Mouse (Mus musculus): Measurements from ENCODE around the gene 1190002N15Rik.

Gene 1190002N15Rik

GRCm38 (mm10) chr9:94537970-94538822 is at the start of gene 1190002N15Rik:
Gene 1190002N15Rik (minus strand): TSS chr9:94538081.
- DNase-seq = peak; percentile 95

- DNase-seq = no peak
Observed at GRCm38 (mm10) chr9:94582309-94582708, 44.4 kb upstream of the 1190002N15Rik start.

GRCm38 (mm10) chr9:94581661-94582060 is 43.8 kb upstream of the 1190002N15Rik start:
- no peak for DNase-seq

- peak; percentile 24 for DNase-seq
Observed at GRCm38 (mm10) chr9:94580071-94580737, 42.3 kb upstream of the 1190002N15Rik start.

GRCm38 (mm10) chr9:94571802-94572201 is 33.9 kb upstream of the 1190002N15Rik start:
- DNase-seq = no peak

GRCm38 (mm10) chr9:94568386-94568785 is 30.5 kb upstream of the 1190002N15Rik start:
- no peak for DNase-seq

- DNase-seq = no peak
Observed at GRCm38 (mm10) chr9:94567722-94568314, 29.9 kb upstream of the 1190002N15Rik start.

GRCm38 (mm10) chr9:94556776-94557514 is 19.1 kb upstream of the 1190002N15Rik start:
- DNase-seq = no peak

- DNase-seq = no peak
Observed at GRCm38 (mm10) chr9:94556249-94556648, 18.4 kb upstream of the 1190002N15Rik start.

GRCm38 (mm10) chr9:94550493-94551095 is 12.7 kb upstream of the 1190002N15Rik start:
- DNase-seq = no peak

GRCm38 (mm10) chr9:94543881-94544280 is 6.0 kb upstream of the 1190002N15Rik start:
- DNase-seq = no peak

- DNase-seq = no peak
Observed at GRCm38 (mm10) chr9:94540343-94541095, 2.6 kb upstream of the 1190002N15Rik start.

GRCm38 (mm10) chr9:94539346-94539865 is 1.5 kb upstream of the 1190002N15Rik start:
- DNase-seq = no peak

- no peak for DNase-seq
Observed at GRCm38 (mm10) chr9:94538823-94539143, 902 bp upstream of the 1190002N15Rik start.

GRCm38 (mm10) chr9:94537051-94537917 is 597 bp downstream of the 1190002N15Rik start:
- peak; percentile 73 for DNase-seq

- DNase-seq = no peak
Observed at GRCm38 (mm10) chr9:94536261-94536905, 1.5 kb downstream of the 1190002N15Rik start.

- DNase-seq = no peak
Observed at GRCm38 (mm10) chr9:94534795-94535194, 3.1 kb downstream of the 1190002N15Rik start.

GRCm38 (mm10) chr9:94534226-94534625 is 3.7 kb downstream of the 1190002N15Rik start:
- DNase-seq = no peak

- no peak for DNase-seq
Observed at GRCm38 (mm10) chr9:94533641-94534040, 4.2 kb downstream of the 1190002N15Rik start.

GRCm38 (mm10) chr9:94529987-94530386 is 7.9 kb downstream of the 1190002N15Rik start:
- DNase-seq = no peak
